Mouse (Mus musculus) liver, embryonic 14.5 days (tissue): ENCODE data around the gene Lypd6.

Experiments
- CTCF ChIP-seq: IDR thresholded peaks from 2 replicates; pipeline ENCODE4 v1.5.1; 2016; ENCODE audit warnings: antibody characterized with exemption, low read depth, control low read depth
- EP300 ChIP-seq: IDR thresholded peaks from 2 replicates; pipeline ENCODE4 v1.6.1; 2016; ENCODE audit warnings: antibody characterized with exemption, low read depth

DNA sequence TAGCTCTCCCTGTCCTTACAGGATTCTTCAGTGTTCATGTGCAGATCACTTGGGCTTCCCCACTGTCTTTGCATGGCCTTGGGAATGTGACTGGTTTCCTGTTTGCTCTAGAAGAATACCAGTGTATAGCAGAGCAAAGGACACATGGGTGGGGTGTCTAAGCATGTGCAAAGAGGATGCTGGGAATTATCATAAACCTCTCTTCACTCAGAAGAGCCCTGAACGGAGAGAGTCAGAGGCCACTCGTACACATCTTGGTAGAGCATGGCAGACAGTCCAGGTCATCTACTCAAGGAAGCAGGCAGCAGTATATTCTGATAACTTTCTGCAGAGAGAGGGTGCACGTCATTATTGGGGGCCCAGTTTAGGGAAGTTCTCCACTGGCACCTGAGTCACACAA lies 122.6 kb downstream of the Lypd6 start:
- TF ChIP-seq CTCF (no peak), EP300 (no peak)
